Mouse (Mus musculus): ENCODE measurements around the gene 1110004F10Rik.

1110004F10Rik gene

DNA sequence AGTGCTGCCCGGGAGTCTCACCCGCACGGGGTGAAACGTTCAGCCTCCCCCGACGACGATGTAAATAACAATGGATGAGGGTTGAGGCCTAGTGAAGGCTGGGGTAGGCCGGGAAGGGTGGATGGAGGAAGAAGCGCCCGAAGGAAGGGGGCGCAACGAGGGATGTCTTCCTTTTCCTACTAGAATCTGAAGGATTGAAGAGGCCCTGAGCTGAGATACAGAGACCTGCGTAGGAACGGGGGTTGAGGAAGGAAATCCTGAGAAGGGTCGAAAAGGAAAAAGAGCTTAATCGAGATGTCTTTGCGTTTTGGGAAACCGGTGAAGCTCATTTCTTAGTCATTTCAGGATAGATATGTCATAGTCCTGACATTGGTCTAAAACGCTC, 54.3 kb downstream of the 1110004F10Rik start:
- DNase-seq (ENCODE audit: low spot score) = no peak

DNA sequence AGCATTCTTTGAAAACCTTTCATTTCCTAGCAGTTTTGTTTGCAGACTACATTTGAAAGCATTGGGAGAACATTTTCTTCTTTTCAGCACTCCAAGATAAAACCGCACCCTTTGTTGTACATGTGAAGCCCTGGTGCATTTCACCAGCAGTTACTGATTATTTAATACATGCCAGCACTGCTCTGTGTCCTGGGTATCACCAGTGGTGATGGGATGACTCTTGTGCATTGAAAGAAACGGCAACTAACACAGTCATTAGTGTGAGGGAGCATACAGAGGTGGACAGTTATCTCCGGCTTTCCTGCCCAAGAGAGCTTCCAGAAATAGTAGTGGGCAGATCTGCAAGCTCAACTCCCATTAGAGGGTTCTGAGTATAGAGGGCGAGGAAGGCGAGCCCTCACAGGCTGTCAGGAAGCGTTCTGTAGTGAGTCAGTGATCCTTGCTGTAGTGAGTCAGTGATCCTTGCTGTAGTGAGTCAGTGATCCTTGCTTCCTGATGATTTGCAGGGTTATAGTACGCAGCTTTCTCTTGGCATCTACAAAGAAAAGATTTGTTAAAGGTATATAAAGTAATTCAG, 60.8 kb downstream of the 1110004F10Rik start:
- no peak for DNase-seq (ENCODE audit: low spot score)

DNA sequence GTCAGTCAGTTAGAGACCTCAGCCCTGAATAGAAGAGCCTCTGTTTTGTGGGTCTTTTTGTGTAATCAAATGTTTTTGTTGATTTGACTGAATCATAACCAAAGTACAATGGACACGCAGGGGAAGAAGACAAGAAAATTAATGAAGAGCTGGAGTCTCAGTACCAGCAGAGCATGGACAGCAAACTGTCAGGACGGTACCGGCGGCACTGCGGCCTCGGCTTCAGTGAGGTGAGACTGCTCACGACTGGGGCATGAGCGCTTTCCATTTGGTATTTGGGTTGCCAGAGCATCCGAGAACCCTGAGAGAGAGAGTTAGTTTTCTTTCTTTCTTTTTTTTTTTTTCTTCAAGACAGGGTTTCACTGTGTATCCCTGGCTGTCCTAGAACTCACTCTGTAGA, 63.9 kb downstream of the 1110004F10Rik start:
- no peak for DNase-seq (ENCODE audit: low spot score)

DNA sequence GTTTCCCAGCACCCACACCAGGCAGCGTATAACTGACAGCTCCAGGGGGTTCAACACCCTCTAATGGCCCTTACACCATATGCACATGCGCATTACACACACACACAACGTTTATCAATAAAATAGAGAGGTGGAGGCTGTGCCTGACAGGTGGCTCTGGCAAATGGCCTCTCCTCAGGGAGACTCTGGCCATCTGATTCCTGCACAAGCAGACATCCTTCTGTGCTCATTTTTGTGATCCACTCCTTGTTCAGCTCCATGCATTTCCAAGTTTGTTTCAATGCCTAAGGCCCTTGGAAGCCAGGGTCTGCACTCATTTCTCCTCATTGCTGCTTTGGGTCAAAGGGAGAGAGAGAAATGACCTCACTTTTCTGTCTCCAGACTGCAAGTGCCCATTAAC, 71.5 kb downstream of the 1110004F10Rik start:
- no peak for DNase-seq (ENCODE audit: low spot score)

DNA sequence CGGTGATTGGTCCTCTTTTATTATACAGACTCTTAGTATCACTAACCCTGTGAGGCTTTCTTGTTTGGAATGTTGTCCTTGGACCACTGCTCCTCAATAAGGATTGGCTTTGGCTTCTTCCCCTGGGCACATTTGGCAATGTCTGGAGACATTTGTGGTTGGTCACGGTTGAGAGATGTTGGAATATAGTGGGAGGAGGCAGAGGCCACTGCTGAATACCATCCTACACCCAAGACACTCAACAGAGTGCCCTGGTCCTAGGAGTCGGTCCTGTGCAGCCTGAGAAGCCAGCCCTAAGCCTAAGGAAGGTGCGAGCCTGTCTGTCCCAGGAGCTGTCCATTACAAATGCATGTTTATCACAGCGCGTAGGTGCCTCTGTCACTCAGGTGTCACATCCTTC, 72.3 kb downstream of the 1110004F10Rik start:
- no peak for DNase-seq (ENCODE audit: low spot score)

DNA sequence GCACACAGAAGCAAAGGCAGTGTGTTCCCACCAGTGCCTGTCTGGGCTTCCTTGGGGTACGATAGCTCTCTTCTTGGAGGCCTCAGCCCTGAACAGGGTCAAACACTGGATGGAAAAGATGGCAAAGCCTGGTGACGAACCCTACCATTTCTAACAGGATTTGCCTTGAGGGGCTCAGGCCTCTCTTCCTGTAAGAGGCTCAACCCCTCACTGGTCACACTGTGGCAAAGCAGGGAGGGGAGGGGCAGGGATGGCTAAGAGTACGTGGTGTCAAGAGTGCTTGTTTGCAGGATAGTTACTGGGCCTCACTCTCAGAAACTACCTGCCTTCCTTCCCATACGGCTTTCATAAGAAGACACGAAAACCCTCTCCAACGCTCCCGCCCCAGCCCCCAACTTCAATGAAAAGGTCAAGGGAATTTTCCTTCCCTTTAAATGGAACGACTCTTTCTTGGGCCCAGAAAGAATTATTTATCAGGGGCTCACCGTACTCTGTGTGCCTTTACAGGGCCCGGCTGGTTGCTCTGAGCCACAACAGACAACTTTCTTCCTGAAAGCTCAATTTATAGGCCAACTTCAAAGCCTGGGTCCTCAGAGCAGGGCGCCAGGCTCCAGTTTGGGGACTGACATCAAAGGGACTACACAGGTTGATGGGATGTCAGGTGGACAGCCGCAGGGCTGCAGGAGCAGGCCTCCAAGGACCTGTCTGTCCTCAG, 76.2 kb downstream of the 1110004F10Rik start:
- no peak for DNase-seq (ENCODE audit: low spot score)

DNA sequence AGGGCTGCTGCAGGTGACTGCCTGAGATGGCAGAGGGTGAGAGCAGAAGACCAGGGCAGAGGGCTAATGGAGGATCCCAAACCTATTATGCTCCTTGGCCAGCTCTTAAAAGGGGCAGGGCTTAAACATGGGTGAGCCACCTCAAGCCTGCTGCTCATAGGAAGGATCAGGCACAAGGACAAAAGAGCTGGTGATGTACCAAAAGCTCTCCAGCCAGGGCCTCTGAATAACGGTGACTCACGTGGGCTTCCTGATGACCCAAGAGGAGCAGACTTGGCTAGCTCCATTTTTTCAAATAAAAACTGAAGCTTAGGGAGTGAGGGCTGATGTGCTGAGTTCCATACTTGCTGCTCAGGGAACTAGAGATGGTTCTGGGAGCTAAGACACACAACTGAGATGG, 76.8 kb downstream of the 1110004F10Rik start:
- DNase-seq (ENCODE audit: low spot score) = no peak

DNA sequence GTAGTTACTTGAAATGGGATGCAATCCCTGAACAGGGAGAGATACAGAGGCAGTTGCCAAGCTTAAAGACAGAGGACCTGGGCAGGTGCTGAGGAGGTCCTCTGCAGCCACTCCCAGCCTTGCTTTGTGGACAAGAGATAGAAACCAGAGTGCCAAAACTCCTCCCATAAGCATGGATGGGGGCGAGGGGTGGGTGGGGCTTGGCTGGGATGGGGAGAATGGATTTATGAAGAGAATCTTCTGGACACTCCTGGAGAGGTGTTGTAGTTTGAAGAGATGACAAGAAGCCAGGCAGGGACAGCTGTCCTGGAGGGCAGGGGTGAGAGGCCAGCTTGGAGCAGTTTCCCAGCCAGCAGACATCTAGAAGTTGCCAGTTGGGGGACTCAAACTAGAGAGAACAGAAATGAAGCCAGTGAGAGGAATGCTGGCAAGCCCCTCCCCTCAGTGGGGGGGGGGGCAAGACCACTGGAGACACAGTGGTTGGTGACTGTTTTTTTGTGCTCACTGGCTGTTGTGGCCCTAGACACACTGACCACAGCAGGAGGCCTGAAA, 80.2 kb downstream of the 1110004F10Rik start:
- DNase-seq (ENCODE audit: low spot score) = no peak

DNA sequence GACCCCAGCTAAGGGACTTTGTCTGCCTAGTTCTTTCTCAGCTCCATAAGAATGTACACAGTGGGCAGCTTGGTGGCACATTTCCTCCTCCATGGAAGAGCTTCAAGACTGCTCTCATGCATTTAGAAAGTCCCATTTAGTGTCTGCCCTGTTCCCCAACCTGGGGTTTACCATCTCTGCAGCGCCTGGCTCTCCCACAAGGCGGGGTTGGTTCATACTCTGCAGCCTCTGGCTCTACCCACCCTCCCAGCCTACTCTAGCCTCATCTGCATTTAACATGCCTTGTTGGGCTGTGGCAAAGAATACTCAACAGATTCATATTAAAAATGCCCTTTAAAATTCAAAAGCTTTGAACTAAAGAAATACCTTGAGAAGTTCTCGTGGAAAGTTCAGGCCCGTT, 81.5 kb downstream of the 1110004F10Rik start:
- no peak for DNase-seq (ENCODE audit: low spot score)

DNA sequence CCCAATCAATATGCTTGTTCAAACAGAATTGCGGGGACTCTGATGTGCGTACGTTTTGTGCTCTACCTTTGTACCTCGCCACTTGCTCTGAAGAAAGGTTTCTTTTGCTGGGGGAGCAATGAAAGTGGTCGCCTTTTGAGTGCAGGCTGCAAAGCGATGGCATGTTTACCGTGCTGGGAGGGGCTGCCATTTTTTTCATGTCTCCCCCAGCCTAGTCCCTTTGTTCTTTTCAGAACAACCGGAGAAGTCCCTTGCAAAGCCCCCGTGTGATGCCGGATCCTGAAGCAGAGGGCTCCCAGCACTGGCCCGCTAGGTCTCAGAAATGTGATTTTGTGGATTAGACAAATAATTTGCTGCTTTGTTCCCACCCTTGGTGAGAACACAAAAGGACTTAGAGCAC, 82.0 kb downstream of the 1110004F10Rik start:
- DNase-seq (ENCODE audit: low spot score) = no peak

DNA sequence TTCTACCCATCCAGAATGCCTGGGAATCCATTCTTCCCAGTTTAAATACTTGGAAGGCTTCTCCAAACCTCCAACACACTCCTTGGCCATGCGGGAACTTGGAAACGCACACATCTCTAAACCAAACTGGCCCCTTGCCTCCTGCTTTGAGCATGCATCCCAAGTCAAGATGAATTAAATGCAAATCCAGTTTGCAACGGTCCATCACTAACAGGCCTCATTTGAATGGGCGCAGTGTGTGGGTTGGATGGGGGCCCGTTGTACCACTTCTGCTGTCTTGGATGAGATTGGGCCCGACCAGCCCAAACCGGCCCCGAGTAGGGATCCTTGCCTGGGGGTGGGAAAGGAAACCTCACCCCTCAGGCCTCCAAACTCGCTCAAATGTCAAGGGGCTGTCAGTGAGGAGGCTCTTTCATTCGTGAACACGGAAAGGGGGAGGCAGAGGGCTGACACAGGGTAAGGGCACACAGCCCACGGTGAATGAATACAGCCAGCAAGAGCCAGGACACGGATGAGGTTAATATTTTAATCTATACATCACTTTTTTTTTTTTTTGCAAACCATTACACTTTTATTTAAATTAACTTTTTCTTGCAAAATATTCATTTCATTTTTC, 83.9 kb downstream of the 1110004F10Rik start:
- DNase-seq (ENCODE audit: low spot score) = peak; percentile 24

DNA sequence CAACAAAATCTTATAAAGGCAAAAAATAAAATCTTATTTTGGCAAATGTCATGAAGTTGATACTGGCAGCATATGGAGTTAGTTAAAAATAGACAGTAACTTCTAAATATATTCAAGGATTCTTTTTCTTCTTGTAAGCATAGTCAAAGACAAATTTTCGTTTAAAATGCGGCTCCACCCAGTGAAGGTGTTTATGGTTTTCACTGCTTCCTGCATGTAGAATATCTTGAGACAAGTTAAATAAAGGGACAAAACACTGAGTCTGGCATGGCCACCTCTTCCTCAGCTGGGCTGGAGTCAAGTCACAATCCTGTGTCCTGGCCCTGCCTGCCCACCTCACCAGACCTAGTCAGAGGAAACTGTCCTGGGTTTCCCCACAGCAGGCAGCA, 84.4 kb downstream of the 1110004F10Rik start:
- DNase-seq (ENCODE audit: low spot score) = no peak

DNA sequence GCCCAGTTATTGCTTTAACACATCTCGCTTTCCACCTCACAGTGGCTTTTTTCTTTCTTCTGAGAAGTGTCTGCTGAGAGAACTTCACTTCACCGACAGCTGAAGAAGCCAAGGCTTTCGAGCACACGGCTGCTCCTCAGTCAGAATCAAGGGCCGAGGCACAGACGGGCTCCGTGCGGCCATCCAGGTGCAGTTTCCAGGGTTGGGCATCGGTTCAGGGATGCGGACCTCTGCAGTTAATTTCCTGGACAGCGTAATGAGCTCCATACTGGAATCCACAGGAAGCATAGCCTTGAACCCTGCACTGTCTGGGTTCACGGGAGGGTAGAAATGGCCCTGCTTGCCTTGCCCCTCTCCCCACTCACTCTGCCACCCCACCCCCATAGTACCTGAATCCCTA, 84.9 kb downstream of the 1110004F10Rik start:
- DNase-seq (ENCODE audit: low spot score) = no peak

DNA sequence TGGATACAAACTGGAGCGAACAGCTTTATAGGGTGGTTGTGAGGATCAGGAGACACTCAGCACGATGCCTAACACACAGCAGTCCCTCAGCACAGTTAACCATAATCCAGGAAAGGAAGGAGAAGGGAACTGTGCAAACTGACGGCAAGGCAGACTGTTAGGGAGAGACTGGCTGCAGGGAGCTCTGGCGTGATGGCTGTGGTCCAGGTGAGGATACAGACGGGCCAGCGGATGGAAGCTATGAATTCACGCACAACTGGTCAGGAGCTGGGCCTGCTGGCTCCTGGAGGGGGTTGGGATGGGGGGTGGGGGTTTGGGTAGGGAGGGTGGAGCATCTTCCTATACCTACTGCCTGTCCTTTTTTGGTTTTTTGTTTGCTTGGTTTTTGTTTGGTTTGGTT, 86.5 kb downstream of the 1110004F10Rik start:
- no peak for DNase-seq (ENCODE audit: low spot score)

DNA sequence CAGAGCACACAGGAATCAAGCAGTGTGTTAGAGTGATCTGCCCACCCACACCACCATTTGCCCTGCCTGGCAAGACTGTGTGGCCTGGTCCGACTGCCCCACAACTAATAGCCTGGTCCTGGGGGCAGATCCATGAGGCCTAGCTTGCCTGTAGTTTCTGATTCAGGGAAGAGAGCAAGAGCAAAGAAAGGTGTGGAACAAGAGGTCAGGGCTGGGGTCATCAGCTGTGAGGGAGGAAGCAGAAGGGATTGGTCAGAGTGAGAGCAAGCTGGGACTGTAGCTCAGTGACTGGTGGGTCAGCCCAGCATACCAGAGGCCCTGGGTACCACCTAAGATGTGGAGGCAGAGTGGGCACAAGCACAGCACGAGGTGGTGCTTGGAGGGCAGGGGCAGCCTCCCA, 87.9 kb downstream of the 1110004F10Rik start:
- DNase-seq (ENCODE audit: low spot score) = no peak

DNA sequence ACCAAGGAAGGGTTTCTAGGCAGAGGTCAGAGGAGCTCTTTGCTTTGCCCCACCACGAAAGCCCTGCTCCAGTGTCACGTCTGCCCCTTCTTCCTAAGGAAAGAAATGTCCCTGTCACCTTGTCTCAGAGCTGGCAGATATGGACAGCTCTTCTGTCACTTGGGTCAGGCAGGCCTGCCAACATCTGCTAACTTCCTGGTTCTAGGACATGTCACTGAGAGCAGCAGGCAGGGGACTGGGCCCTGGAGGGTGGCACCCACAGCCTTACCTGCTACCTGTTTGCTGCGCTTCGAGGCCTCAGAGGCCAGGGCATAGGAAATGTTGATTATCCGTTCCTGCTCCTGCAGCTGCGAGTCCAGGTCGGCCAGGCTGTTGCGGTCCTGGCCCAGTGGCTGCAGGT, 89.1 kb downstream of the 1110004F10Rik start:
- DNase-seq (ENCODE audit: low spot score) = no peak

DNA sequence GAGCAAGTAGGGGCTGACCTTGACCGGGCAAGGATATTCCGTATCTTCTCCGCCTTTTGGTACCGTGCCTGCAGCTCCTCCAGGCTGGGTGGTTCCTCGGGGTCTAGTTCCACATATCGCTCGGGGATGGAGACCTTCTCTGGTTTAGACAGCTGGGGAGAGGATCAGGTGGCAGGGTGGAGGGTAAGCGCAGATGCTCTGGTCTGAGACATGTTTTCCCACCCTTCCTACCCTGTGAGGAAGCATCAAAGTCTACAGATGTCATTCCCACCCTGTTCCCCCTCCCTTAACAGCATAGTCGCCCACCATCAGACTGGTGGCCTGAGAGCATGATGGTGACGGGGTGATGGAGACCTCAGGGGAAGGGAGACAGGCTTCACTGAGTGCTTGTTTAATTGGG, 90.2 kb downstream of the 1110004F10Rik start:
- DNase-seq (ENCODE audit: low spot score) = no peak

DNA sequence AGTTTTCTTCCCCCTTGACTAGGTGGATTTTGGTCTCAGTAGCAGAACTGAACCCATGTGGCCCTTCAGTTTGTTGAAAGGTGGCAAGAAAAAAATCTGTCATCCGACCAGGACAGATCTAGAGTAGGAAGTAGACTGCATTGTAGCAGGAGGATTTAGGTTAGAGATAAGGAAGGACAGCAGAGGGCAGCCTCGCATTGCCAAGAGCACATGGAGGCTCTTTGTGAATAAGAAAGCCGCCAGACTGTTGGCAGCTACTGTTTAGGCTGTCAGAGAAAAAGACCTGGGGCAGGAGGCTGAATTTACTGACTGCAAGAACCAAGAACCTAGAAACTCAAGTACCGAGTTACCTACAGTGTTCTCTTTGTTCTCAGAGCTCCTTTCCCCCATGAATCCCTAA, 92.2 kb downstream of the 1110004F10Rik start:
- peak; percentile 60 for DNase-seq (ENCODE audit: low spot score)

DNA sequence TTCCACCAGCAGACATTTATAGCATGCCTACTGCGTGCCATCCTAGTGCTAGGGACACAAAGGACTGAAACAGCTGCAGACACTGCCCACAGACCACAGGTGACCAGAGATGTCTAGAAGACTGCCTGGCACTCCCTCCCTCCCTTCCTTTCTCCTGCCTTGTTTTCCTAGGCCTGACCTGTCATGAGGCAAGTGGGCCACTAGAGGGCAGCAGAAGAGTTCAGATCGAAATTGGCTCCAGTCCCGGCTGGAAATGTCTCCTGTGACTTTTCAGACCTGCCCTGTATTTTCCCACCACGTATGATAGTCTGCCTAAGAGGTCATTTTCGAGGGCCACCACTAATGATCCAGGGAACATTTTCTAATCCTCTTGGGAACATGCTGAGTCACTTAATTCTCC, 92.9 kb downstream of the 1110004F10Rik start:
- peak; percentile 92 for DNase-seq (ENCODE audit: low spot score)

DNA sequence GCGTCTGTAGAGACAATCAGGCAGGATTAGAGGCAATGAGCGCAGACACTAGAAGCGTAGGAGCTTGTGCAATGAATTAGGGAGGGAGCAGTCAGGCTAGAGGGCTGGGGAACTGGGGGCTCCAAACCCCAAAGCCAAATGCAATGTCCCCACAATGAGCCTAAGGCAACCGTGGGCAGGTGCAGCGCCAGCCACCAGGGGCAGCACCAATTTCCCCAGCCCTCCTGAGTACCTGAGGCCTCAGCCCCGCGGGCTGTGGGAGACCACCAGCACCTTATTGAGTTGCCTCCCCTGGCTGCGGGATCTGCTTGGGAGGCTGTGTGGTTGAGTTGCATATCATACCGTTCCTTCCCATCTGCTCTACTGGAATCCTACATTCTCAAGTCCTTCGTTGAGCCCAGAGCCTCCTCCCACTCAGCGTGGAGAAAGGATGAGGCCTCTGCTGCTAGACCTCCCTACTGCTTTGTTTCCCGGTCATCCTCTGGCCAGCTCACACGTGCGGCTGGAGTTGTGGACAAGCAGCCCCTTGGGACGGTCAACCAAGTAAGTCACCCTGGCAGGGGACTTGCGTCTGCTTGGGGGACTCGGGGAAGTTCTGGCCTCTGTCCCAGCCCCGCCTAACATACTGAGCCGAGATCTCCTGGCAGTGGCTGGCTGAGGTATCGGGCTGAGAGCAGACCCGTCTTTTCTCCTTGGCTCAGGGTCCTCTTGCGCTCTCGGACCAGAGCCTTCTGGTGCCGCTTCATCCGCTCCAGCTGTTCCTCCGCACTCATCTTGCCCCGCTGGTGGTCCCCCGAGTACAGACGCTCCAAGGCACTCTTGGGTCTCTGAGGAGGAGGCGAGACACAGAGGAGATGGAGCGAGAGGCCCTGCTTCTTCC, 95.5 kb downstream of the 1110004F10Rik start:
- DNase-seq (ENCODE audit: low spot score) = no peak

DNA sequence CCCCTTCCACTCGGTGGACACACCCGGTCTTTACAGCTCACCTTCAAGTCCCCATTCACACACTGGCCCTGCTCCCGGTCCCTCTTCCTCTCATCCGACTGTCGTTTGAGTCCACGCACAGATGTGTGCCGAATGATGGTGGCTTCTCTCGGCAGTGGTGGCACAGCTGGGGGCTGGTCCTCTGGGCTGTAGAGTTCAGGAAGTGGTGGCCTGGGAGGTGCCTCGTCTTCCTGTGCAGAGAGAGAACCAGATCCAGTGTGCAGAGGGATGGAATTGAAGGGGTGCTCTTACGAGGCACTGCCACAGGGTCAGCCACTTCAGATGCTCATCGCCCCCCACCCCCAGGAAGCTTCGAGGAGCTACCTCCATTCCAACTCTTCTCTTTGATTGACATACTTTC, 98.0 kb downstream of the 1110004F10Rik start:
- DNase-seq (ENCODE audit: low spot score) = no peak

DNA sequence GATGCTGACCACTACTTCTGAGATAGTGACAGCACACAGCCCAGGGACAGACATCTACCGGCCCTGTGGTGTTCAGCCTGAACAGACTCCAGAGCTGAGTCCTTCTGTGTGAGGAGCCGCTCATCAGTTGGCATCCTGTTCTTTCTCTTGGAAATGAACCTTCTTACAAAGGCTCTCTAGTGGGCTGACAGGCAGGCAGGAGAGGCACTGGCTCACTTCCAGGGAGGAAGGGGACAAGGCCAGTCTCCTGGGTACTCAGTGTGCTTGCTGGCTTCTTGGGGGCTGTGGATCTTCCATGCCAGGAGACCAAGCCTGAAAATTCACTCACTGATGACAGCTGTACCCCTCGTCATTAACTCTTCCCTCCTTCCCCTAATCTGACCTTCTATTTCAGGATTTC, 98.5 kb downstream of the 1110004F10Rik start:
- no peak for DNase-seq (ENCODE audit: low spot score)
